ENCODE assay signal across 8 mouse cellular contexts in genomic region chr11:48788311-48789089, GRCm38 (mm10). TPM values are rescaled to one million over a fixed set of nuclear protein-coding genes. Genes with fewer than 3 reads are reported as not detected.
DNase-seq lines count a peak whose midpoint lies in the region; ATAC-seq lines count a peak whose summit lies in the region.

No protein-coding gene starts in this region.

- peak; percentile 36 to 49 for DNase-seq in urinary bladder, adult 18-20 months (ENCODE audit: low spot score in 2 of 2)
- DNase-seq in urinary bladder, postnatal 10 days (ENCODE audit: low spot score), result no peak
- DNase-seq in embryo, embryonic 10 days (ENCODE audit: low spot score), result peak; percentile 91
- DNase-seq in gastrocnemius, postnatal 14 days, result peak; percentile 66
- peak; percentile 77 to 82 for DNase-seq in left cerebral cortex, postnatal 14 days (ENCODE audit: low spot score in 2 of 2)
- DNase-seq in right cerebral cortex, postnatal 4 days, result peak; percentile 81

- peak; percentile 55 for ATAC-seq in inflammation-experienced regulatory T-cells, adult 6 months
- ATAC-seq in megakaryocyte-erythroid progenitor cell, adult 5-6 weeks (replicated peaks; ENCODE audit: low FRiP score, low TSS enrichment, poor library complexity, severe bottlenecking), result peak; percentile 42

- intact Hi-C loops in gastrocnemius, postnatal 14 days (cut with DNase I; ENCODE audit: low total_unique reads), result loop anchor here (2.0 to 5.0 kb wide), 2 partner anchors 70 to 314 kb away; no protein-coding TSS in a partner anchor
- intact Hi-C loops in left cerebral cortex, postnatal 14 days (cut with DNase I), result no loop called here

RNA-seq across cellular contexts. Expression of gene Rack1, which starts 11.6 kb away (rescaled TPM):
- total RNA-seq in gastrocnemius, postnatal 14 days (2021), result 100 to 1,000 TPM; 392 to 429 TPM
- polyA plus RNA-seq in inflammation-experienced regulatory T-cells, adult 6 months (2017; shearing (Covaris generic)), result 1,000 to 10,000 TPM; 1,163 to 1,603 (median 1,351) TPM
- 100 to 1,000 TPM; 252 to 259 TPM for total RNA-seq in left cerebral cortex, postnatal 14 days (2021)
- total RNA-seq in megakaryocyte-erythroid progenitor cell, adult 5-6 weeks (2014; fragmentation: Nextera tagmentation), result 2,653 and 3,048 TPM in 2 replicates
- total RNA-seq in megakaryocyte-erythroid progenitor cell, adult 5-6 weeks (2017), result 1,625 and 1,902 TPM in 2 replicates

RNA-seq across cellular contexts. Expression of gene Trim41, which starts 28.7 kb away (rescaled TPM):
- 10 to 100 TPM; 16.3 to 21.0 TPM for total RNA-seq in gastrocnemius, postnatal 14 days (2021)
- polyA plus RNA-seq in inflammation-experienced regulatory T-cells, adult 6 months (2017; shearing (Covaris generic)), result 1 to 10 TPM; 2.5 to 4.6 (median 3.3) TPM
- 10 to 100 TPM; 52.0 to 56.4 TPM for total RNA-seq in left cerebral cortex, postnatal 14 days (2021)
- total RNA-seq in megakaryocyte-erythroid progenitor cell, adult 5-6 weeks (2014; fragmentation: Nextera tagmentation), result 16.0 and 19.8 TPM in 2 replicates
- total RNA-seq in megakaryocyte-erythroid progenitor cell, adult 5-6 weeks (2017), result 18.6 and 64.6 TPM in 2 replicates

RNA-seq across cellular contexts. Expression of gene Trim7, which starts 37.4 kb away (rescaled TPM):
- 100 to 1,000 TPM in 1 of 2 experiments, 10 to 100 TPM in 1; 93.7 to 106 TPM for total RNA-seq in gastrocnemius, postnatal 14 days (2021)
- 1 to 10 TPM in 2 of 3 experiments, under 1 TPM in 1; 0.58 to 2.1 (median 1.1) TPM for polyA plus RNA-seq in inflammation-experienced regulatory T-cells, adult 6 months (2017; shearing (Covaris generic))
- total RNA-seq in left cerebral cortex, postnatal 14 days (2021), result 1 to 10 TPM; 1.4 to 1.8 TPM
- total RNA-seq in megakaryocyte-erythroid progenitor cell, adult 5-6 weeks (2014; fragmentation: Nextera tagmentation), result 0.84 TPM in 1 of 2 replicates, not detected in the other
- total RNA-seq in megakaryocyte-erythroid progenitor cell, adult 5-6 weeks (2017), result 0.75 and 0.80 TPM in 2 replicates

RNA-seq across cellular contexts. Expression of gene Gm12184, which starts 38.0 kb away (rescaled TPM):
- 1 to 10 TPM; 2.7 to 3.0 TPM for total RNA-seq in gastrocnemius, postnatal 14 days (2021)
- 1 to 10 TPM; 1.3 to 2.8 (median 2.5) TPM for polyA plus RNA-seq in inflammation-experienced regulatory T-cells, adult 6 months (2017; shearing (Covaris generic))
- total RNA-seq in left cerebral cortex, postnatal 14 days (2021), result 1 to 10 TPM; 1.2 to 1.6 TPM
- total RNA-seq in megakaryocyte-erythroid progenitor cell, adult 5-6 weeks (2014; fragmentation: Nextera tagmentation), result 10.6 and 12.0 TPM in 2 replicates
- total RNA-seq in megakaryocyte-erythroid progenitor cell, adult 5-6 weeks (2017), result 6.7 and 9.1 TPM in 2 replicates

Comparison
In these comparisons a context has a peak if more than half of its experiments do, and no peak if none do; other contexts are left out.
1. RNA of gene Trim7, which starts 37.4 kb away (total RNA-seq): 93.7 to 106 TPM in gastrocnemius, postnatal 14 days; 1.4 to 1.8 TPM in left cerebral cortex, postnatal 14 days and 0.75 to 0.84 TPM in megakaryocyte-erythroid progenitor cell, adult 5-6 weeks; every median in the first group is over 10 times any median in the second.